Comparison of ENCODE assay signal across 8 mouse cellular contexts in the genomic region with DNA sequence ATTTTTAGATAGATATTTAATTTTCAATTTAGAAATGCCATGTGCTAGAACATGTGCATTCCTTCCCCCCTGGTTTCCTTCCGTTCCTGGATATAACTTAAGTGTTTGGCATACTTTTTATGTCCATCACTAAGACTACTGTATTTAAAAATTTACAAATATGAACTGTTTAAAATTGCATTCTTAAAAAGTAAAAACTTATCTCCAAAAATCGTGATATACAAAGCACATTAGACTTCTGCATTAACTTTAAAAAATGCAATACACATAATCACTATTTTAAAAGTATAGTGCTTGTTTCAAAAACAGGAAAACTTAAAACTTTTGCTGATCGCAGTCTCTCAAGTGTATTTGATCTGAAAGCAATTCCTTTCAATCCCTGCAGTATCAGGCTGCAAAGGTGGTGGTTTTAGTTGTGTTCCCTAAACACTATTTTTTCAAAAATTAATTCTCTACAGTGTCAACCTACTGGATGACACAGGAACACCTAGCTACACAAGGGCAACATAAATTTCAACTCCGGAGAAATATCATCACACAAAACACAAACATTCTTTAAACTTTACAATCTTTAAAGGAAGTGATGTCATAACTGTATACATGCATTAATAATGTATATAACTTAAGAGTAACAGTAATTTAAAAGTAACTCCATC. TPM values are rescaled to one million over a fixed set of nuclear protein-coding genes. Genes with fewer than 3 reads are reported as not detected.
A peak's percentile ranks its signal among the peaks of the same experiment; 100 is the strongest.
DNase-seq lines count a peak whose midpoint lies in the region; ATAC-seq and TF ChIP-seq lines count a peak whose summit lies in the region.

No protein-coding gene starts in this region.

- H3K4me3 ChIP-seq in kidney, embryonic 16.5 days (ENCODE audit: low read length): peak overlapping the region; percentile 55
- H3K4me3 ChIP-seq in brown adipose tissue, adult 24 weeks (ENCODE audit: insufficient read depth, low read depth, low read length): peak overlapping the region; percentile 51
- peak overlapping the region; percentile 46 for H3K4me3 ChIP-seq in hindbrain, postnatal 0 days (ENCODE audit: low read length)
- H3K4me3 ChIP-seq in myocyte: peak overlapping the region; percentile 62

- peaks cover 5% of the 10 kb centered on the region for H3K36me3 ChIP-seq in kidney, embryonic 16.5 days (ENCODE audit: insufficient read depth, low read length)
- no peaks in the 10 kb centered on the region for H3K36me3 ChIP-seq in hindbrain, postnatal 0 days (ENCODE audit: insufficient read depth, low read length)
- H3K36me3 ChIP-seq in myocyte (ENCODE audit: control insufficient read depth, insufficient read depth): peaks cover 13% of the 10 kb centered on the region

- peaks cover 28% of the 10 kb centered on the region for H3K4me1 ChIP-seq in kidney, embryonic 16.5 days (ENCODE audit: insufficient read depth, low read length)
- peaks cover 13% of the 10 kb centered on the region; the same call in 1 of the 2 replicates for H3K4me1 ChIP-seq in brown adipose tissue, adult 24 weeks (ENCODE audit: control insufficient read depth, insufficient read depth, insufficient read length, low read length)
- peaks cover 9% of the 10 kb centered on the region for H3K4me1 ChIP-seq in hindbrain, postnatal 0 days (ENCODE audit: insufficient read depth, low read length)

- H3K9ac ChIP-seq in kidney, embryonic 16.5 days (replicated peaks; ENCODE audit: low read length): peak overlapping the region; percentile 80
- H3K9ac ChIP-seq in hindbrain, postnatal 0 days (replicated peaks; ENCODE audit: low read length): peak overlapping the region; percentile 72

- DNase-seq in kidney, adult 9 months: no peak
- DNase-seq in hindbrain, postnatal 0 days (ENCODE audit: low spot score): no peak
- no peak for DNase-seq in adrenal gland, postnatal 4 days (ENCODE audit: low spot score in 2 of 2)
- DNase-seq in left cerebral cortex, postnatal 4 days: no peak
- DNase-seq in B cell, adult 2 months: no peak

- peak overlapping the region; percentile 35 for H3ac ChIP-seq in myocyte (ENCODE audit: control insufficient read depth, insufficient read length)

- H3K27me3 ChIP-seq in kidney, embryonic 16.5 days (ENCODE audit: insufficient read depth, low read length): no peaks in the 10 kb centered on the region
- H3K27me3 ChIP-seq in hindbrain, postnatal 0 days (ENCODE audit: insufficient read depth, low read length): no peaks in the 10 kb centered on the region
- no peaks in the 10 kb centered on the region for H3K27me3 ChIP-seq in myocyte (ENCODE audit: control insufficient read depth, insufficient read depth, insufficient read length)

- 7% methylated on average over 4 of the region's 4 CpGs for WGBS in kidney, embryonic 16.5 days
- 11% methylated on average over 4 of the region's 4 CpGs for WGBS in hindbrain, postnatal 0 days

- H3K4me2 ChIP-seq in kidney, embryonic 16.5 days (replicated peaks; ENCODE audit: low read depth, low read length): peak overlapping the region; percentile 62
- peak overlapping the region; percentile 71 for H3K4me2 ChIP-seq in hindbrain, postnatal 0 days (ENCODE audit: low read depth, low read length)
- H3K4me2 ChIP-seq in myocyte (ENCODE audit: low read depth): peak overlapping the region; percentile 85

- intact Hi-C loops in left cerebral cortex, postnatal 4 days (cut with DNase I): loop anchor here (2.0 kb wide), 2 partner anchors 18 to 76 kb away; no protein-coding TSS in a partner anchor

- no peak for TF ChIP-seq CTCF in hindbrain, postnatal 0 days (IDR thresholded peaks at IDR 0.05; ENCODE audit: low read depth)

- H3K27ac ChIP-seq in kidney, embryonic 16.5 days (ENCODE audit: low read length): peak overlapping the region; percentile 98
- H3K27ac ChIP-seq in brown adipose tissue, adult 24 weeks (replicated peaks; ENCODE audit: low read depth, low read length): peak overlapping the region; percentile 94
- peak overlapping the region; percentile 93 for H3K27ac ChIP-seq in hindbrain, postnatal 0 days

- ATAC-seq in kidney, embryonic 16.5 days (ENCODE audit: low FRiP score, low TSS enrichment): no peak
- no peak for ATAC-seq in hindbrain, postnatal 0 days

- TF ChIP-seq POLR2A in myocyte (IDR thresholded peaks at IDR 0.05; ENCODE audit: insufficient read length, low read depth): no peak

- no peaks in the 10 kb centered on the region for H3K9me3 ChIP-seq in kidney, embryonic 16.5 days (ENCODE audit: low read length)
- no peaks in the 10 kb centered on the region for H3K9me3 ChIP-seq in hindbrain, postnatal 0 days (ENCODE audit: low read length)

- H3K79me2 ChIP-seq in myocyte (ENCODE audit: control insufficient read depth, insufficient read depth): peaks cover 97% of the 10 kb centered on the region

TF ChIP-seq in myocyte, 11 proteins besides CTCF, POLR2A, EP300 and RAD21:
- TF ChIP-seq REST (IDR thresholded peaks at IDR 0.05; ENCODE audit: insufficient read depth, insufficient read length) (no peak), POLR2AphosphoS2 (IDR thresholded peaks at IDR 0.05; ENCODE audit: insufficient read length, low read depth) (no peak), USF1 (IDR thresholded peaks at IDR 0.05; ENCODE audit: low read depth) (no peak), SRF (IDR thresholded peaks at IDR 0.05; ENCODE audit: control insufficient read depth, insufficient read length, low read depth) (no peak), MYOG (IDR thresholded peaks at IDR 0.05; ENCODE audit: control insufficient read depth in 1 of 3, insufficient read depth in 1 of 3, insufficient read length in 2 of 3, low read depth in 2 of 3) (no peak), MYOD1 (IDR thresholded peaks at IDR 0.05; ENCODE audit: control insufficient read depth in 1 of 3, insufficient read length in 2 of 3, low read depth in 2 of 3) (no peak), TCF12 (IDR thresholded peaks at IDR 0.05; ENCODE audit: insufficient read depth, poor library complexity, severe bottlenecking) (no peak), MAX (IDR thresholded peaks at IDR 0.05; ENCODE audit: low read depth) (no peak), CEBPB (IDR thresholded peaks at IDR 0.05; ENCODE audit: insufficient read depth, poor library complexity, severe bottlenecking) (no peak), E2F4 (IDR thresholded peaks at IDR 0.05; ENCODE audit: insufficient read depth) (no peak), TCF3 (IDR thresholded peaks at IDR 0.05; ENCODE audit: insufficient read length, low read depth) (no peak)

RNA-seq across cellular contexts. Expression of gene Chd2, which starts 3.1 kb away (rescaled TPM):
- polyA plus RNA-seq in kidney, embryonic 16.5 days (2015; fragmentation: Nextera tagmentation; extraction: Ambion mirVana): 45.3 and 59.0 TPM in 2 replicates
- polyA plus RNA-seq in brown adipose tissue, adult 24 weeks (2012; ENCODE audit: insufficient read depth, insufficient read length, missing spikeins): 22.6 and 29.2 TPM in 2 replicates
- total RNA-seq in hindbrain, postnatal 0 days (2014; rRNA removed): 33.4 and 35.2 TPM in 2 replicates
- polyA plus RNA-seq in hindbrain, postnatal 0 days (2015; fragmentation: Nextera tagmentation; extraction: Ambion mirVana): 36.1 and 40.7 TPM in 2 replicates
- 7.9 TPM for polyA plus RNA-seq in myocyte (2012; fragmentation: generic; extraction: Trizol)
- 10 to 100 TPM; 63.5 to 69.1 TPM for total RNA-seq in adrenal gland, postnatal 4 days (2021)
- 10 to 100 TPM; 52.5 to 57.9 TPM for total RNA-seq in left cerebral cortex, postnatal 4 days (2021)
